Comparison of ENCODE assay signal across 39 mouse cellular contexts in the genomic region with DNA sequence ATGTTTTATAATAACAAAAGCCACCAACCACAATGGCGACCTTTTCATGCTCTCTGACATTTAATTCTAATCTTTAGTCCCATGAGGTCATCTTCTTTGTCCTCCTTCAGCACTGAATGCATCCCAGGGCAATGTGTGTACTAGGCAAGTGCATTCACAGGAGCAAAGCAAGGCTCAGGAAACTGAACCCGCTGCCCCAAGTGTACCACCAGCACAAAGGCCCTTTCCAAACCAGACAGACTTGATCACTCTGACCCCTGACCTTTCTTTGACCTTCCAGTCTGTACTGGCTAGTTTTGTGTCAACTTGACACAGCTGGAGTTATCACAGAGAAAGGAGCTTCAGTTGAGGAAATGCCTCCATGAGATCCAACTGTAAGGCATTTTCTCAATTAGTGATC. TPM values are rescaled to one million over a fixed set of nuclear protein-coding genes. Genes with fewer than 3 reads are reported as not detected.
DNase-seq lines count a peak whose midpoint lies in the region; ATAC-seq lines count a peak whose summit lies in the region.
"Had no signal": no experiment of that assay in that cellular context is flagged by ENCODE, and none has a peak within 500 bp of the region (broad histone marks: within the 10 kb centered on the region; RNA-seq: fewer than 3 reads in every experiment).

No protein-coding gene starts in this region.

- H3K4me2 ChIP-seq in embryonic facial prominence, embryonic 11.5 days (ENCODE audit: low read depth, low read length) = no peak overlapping the region
- no peak overlapping the region for H3K4me2 ChIP-seq in midbrain, embryonic 11.5 days
- no peak overlapping the region for H3K4me2 ChIP-seq in midbrain, embryonic 15.5 days
- H3K4me2 ChIP-seq: forebrain, embryonic 13.5 days; intestine, embryonic 15.5 days; limb, embryonic 15.5 days; neural tube, embryonic 12.5 days had no signal

- no peaks in the 10 kb centered on the region for H3K4me1 ChIP-seq in embryonic facial prominence, embryonic 11.5 days (ENCODE audit: control insufficient read depth, insufficient read depth, low read length)
- H3K4me1 ChIP-seq in embryonic facial prominence, embryonic 10.5 days = peaks cover 35% of the 10 kb centered on the region
- H3K4me1 ChIP-seq in midbrain, embryonic 11.5 days (ENCODE audit: control insufficient read depth, insufficient read depth, low read length) = peaks cover 7% of the 10 kb centered on the region
- peaks cover 18% of the 10 kb centered on the region for H3K4me1 ChIP-seq in midbrain, embryonic 15.5 days

- no peak for ATAC-seq in embryonic facial prominence, embryonic 11.5 days (replicated peaks; ENCODE audit: insufficient number of reproducible peaks, low FRiP score, low TSS enrichment, low read depth)
- ATAC-seq in midbrain, embryonic 11.5 days (ENCODE audit: low FRiP score) = no peak
- no peak for ATAC-seq in midbrain, embryonic 15.5 days (replicated peaks)
- ATAC-seq: forebrain, embryonic 13.5 days; hindbrain, embryonic 16.5 days; intestine, embryonic 15.5 days; liver, postnatal 0 days; lung, postnatal 0 days had no signal

- WGBS in embryonic facial prominence, embryonic 11.5 days = 50% methylated on average over 2 of the region's 2 CpGs
- WGBS in embryonic facial prominence, embryonic 10.5 days = 49% methylated on average over 2 of the region's 2 CpGs
- WGBS in midbrain, embryonic 11.5 days = 25% methylated on average over 2 of the region's 2 CpGs
- WGBS in midbrain, embryonic 15.5 days = 31% methylated on average over 2 of the region's 2 CpGs

- DNase-seq in embryonic facial prominence, embryonic 11.5 days (ENCODE audit: low spot score) = peak; percentile 8
- DNase-seq in embryonic facial prominence, embryonic 10.5 days (ENCODE audit: low spot score) = no peak
- peak; percentile 86 for DNase-seq in midbrain, embryonic 11.5 days (ENCODE audit: low spot score, missing footprints)
- DNase-seq in embryo, embryonic 10 days (ENCODE audit: low spot score) = peak; percentile 83
- DNase-seq in induced T-regulatory cell, adult 2 months (ENCODE audit: low read depth) = peak; percentile 30
- DNase-seq in adrenal gland, postnatal 10 days = no peak
- no peak for DNase-seq in ovary, postnatal 14 days (ENCODE audit: low spot score)
- DNase-seq: adrenal gland, postnatal 36 days; cerebellum, adult 18-20 months; cerebellum, postnatal 10 days; gastrocnemius, postnatal 10 days; heart, postnatal 10 days; kidney, adult 2 months; kidney, postnatal 10 days; liver, postnatal 0 days; lung, postnatal 4 days; right cerebral cortex, postnatal 14 days; thymus, postnatal 14 days had no signal

- H3K27me3 ChIP-seq in embryonic facial prominence, embryonic 11.5 days (ENCODE audit: control insufficient read depth, insufficient read depth, low read length) = no peaks in the 10 kb centered on the region
- no peaks in the 10 kb centered on the region for H3K27me3 ChIP-seq in embryonic facial prominence, embryonic 10.5 days (replicated peaks; ENCODE audit: low read depth, poor library complexity, severe bottlenecking)
- H3K27me3 ChIP-seq in midbrain, embryonic 11.5 days (ENCODE audit: control insufficient read depth, insufficient read depth, low read length) = no peaks in the 10 kb centered on the region
- no peaks in the 10 kb centered on the region for H3K27me3 ChIP-seq in midbrain, embryonic 15.5 days (replicated peaks)
- H3K27me3 ChIP-seq: CH12.LX; forebrain, embryonic 13.5 days; heart, embryonic 13.5 days; intestine, embryonic 15.5 days; limb, embryonic 15.5 days; neural tube, embryonic 12.5 days had no signal

- no peak overlapping the region for H3K27ac ChIP-seq in embryonic facial prominence, embryonic 11.5 days (replicated peaks; ENCODE audit: low read depth, low read length)
- no peak overlapping the region for H3K27ac ChIP-seq in embryonic facial prominence, embryonic 10.5 days (replicated peaks)
- H3K27ac ChIP-seq in midbrain, embryonic 11.5 days (ENCODE audit: low read depth, low read length) = no peak overlapping the region; the same call in 1 of the 2 replicates
- H3K27ac ChIP-seq in midbrain, embryonic 15.5 days = no peak overlapping the region
- H3K27ac ChIP-seq: neural tube, embryonic 12.5 days had no signal

- no peaks in the 10 kb centered on the region for H3K9me3 ChIP-seq in embryonic facial prominence, embryonic 11.5 days (replicated peaks; ENCODE audit: control insufficient read depth, low read length)
- no peaks in the 10 kb centered on the region for H3K9me3 ChIP-seq in embryonic facial prominence, embryonic 10.5 days
- H3K9me3 ChIP-seq in midbrain, embryonic 11.5 days (ENCODE audit: control insufficient read depth, low read length) = no peaks in the 10 kb centered on the region
- no peaks in the 10 kb centered on the region for H3K9me3 ChIP-seq in midbrain, embryonic 15.5 days
- H3K9me3 ChIP-seq: forebrain, embryonic 13.5 days; heart, embryonic 13.5 days; intestine, embryonic 15.5 days; limb, embryonic 10.5 days; limb, embryonic 15.5 days; megakaryocyte, embryonic 14.5 days; neural tube, embryonic 12.5 days had no signal

- no peak overlapping the region for H3K9ac ChIP-seq in embryonic facial prominence, embryonic 11.5 days (replicated peaks; ENCODE audit: low read length)
- no peak overlapping the region for H3K9ac ChIP-seq in midbrain, embryonic 11.5 days (ENCODE audit: low read length)
- H3K9ac ChIP-seq in midbrain, embryonic 15.5 days = no peak overlapping the region
- H3K9ac ChIP-seq: forebrain, embryonic 13.5 days; intestine, embryonic 15.5 days; limb, embryonic 15.5 days; liver, postnatal 0 days; neural tube, embryonic 12.5 days had no signal

- H3K4me3 ChIP-seq in embryonic facial prominence, embryonic 11.5 days (ENCODE audit: low read depth, low read length) = no peak overlapping the region
- H3K4me3 ChIP-seq in embryonic facial prominence, embryonic 10.5 days = no peak overlapping the region
- no peak overlapping the region for H3K4me3 ChIP-seq in midbrain, embryonic 11.5 days (ENCODE audit: low read depth, low read length)
- H3K4me3 ChIP-seq in midbrain, embryonic 15.5 days = no peak overlapping the region
- H3K4me3 ChIP-seq: forebrain, embryonic 13.5 days; heart, embryonic 13.5 days; intestine, embryonic 15.5 days; limb, embryonic 10.5 days; limb, embryonic 15.5 days; megakaryocyte, embryonic 14.5 days; neural tube, embryonic 12.5 days had no signal

- H3K36me3 ChIP-seq in embryonic facial prominence, embryonic 11.5 days (replicated peaks; ENCODE audit: control insufficient read depth, insufficient read depth, low read depth, low read length) = no peaks in the 10 kb centered on the region
- H3K36me3 ChIP-seq in embryonic facial prominence, embryonic 10.5 days (replicated peaks) = peaks cover 21% of the 10 kb centered on the region
- H3K36me3 ChIP-seq in midbrain, embryonic 11.5 days (ENCODE audit: control insufficient read depth, insufficient read depth, low read length) = peaks cover 10% of the 10 kb centered on the region; the same call in 1 of the 2 replicates
- peaks cover 10% of the 10 kb centered on the region for H3K36me3 ChIP-seq in midbrain, embryonic 15.5 days (replicated peaks)

RNA-seq across cellular contexts. Expression of gene Mief1, which starts 1.5 kb away (rescaled TPM):
- 35.7 and 36.7 TPM in 2 replicates for polyA plus RNA-seq in embryonic facial prominence, embryonic 11.5 days (2014; fragmentation: Nextera tagmentation; extraction: Ambion mirVana)
- 44.4 and 44.5 TPM in 2 replicates for polyA plus RNA-seq in embryonic facial prominence, embryonic 10.5 days (2016; fragmentation: Nextera tagmentation; extraction: Ambion mirVana)
- 35.5 and 40.8 TPM in 2 replicates for polyA plus RNA-seq in midbrain, embryonic 11.5 days (2014; fragmentation: Nextera tagmentation; extraction: Ambion mirVana)
- 35.8 and 39.3 TPM in 2 replicates for polyA plus RNA-seq in midbrain, embryonic 15.5 days (2015; fragmentation: Nextera tagmentation; extraction: Ambion mirVana)
- total RNA-seq in adrenal gland, postnatal 10 days (2021) = 10 to 100 TPM; 42.8 to 46.6 TPM

RNA-seq across cellular contexts. Expression of gene AC140267.1, which starts 3.3 kb away (rescaled TPM):
- polyA plus RNA-seq in embryonic facial prominence, embryonic 11.5 days (2014; fragmentation: Nextera tagmentation; extraction: Ambion mirVana) = not detected in 2 replicates
- polyA plus RNA-seq in embryonic facial prominence, embryonic 10.5 days (2016; fragmentation: Nextera tagmentation; extraction: Ambion mirVana) = not detected in 2 replicates
- not detected in 2 replicates for polyA plus RNA-seq in midbrain, embryonic 11.5 days (2014; fragmentation: Nextera tagmentation; extraction: Ambion mirVana)
- 2.3 TPM in 1 of 2 replicates, not detected in the other for polyA plus RNA-seq in midbrain, embryonic 15.5 days (2015; fragmentation: Nextera tagmentation; extraction: Ambion mirVana)
- total RNA-seq in adrenal gland, postnatal 10 days (2021) = 10 to 100 TPM in 1 of 2 experiments, 1 to 10 TPM in 1; 6.9 to 19.1 TPM
- total RNA-seq: CH12.LX; hematopoietic stem cell, adult 5-6 weeks; MEL had no signal
- polyA plus RNA-seq: brain, embryonic 14.5 days; C2C12; cortical plate, adult 2 months; gonadal fat pad, adult 2 months; heart, embryonic 13.5 days; hindbrain, embryonic 16.5 days; intestine, embryonic 15.5 days; kidney, adult 2 months; large intestine, adult 2 months; limb, embryonic 10.5 days; limb, embryonic 15.5 days; liver, postnatal 0 days; lung, postnatal 0 days; small intestine, adult 2 months; stomach, embryonic 14.5 days; testis, adult 2 months had no signal

RNA-seq across cellular contexts. Expression of gene Atf4, which starts 22.7 kb away (rescaled TPM):
- 120 and 123 TPM in 2 replicates for polyA plus RNA-seq in embryonic facial prominence, embryonic 11.5 days (2014; fragmentation: Nextera tagmentation; extraction: Ambion mirVana)
- 104 and 111 TPM in 2 replicates for polyA plus RNA-seq in embryonic facial prominence, embryonic 10.5 days (2016; fragmentation: Nextera tagmentation; extraction: Ambion mirVana)
- 137 and 144 TPM in 2 replicates for polyA plus RNA-seq in midbrain, embryonic 11.5 days (2014; fragmentation: Nextera tagmentation; extraction: Ambion mirVana)
- polyA plus RNA-seq in midbrain, embryonic 15.5 days (2015; fragmentation: Nextera tagmentation; extraction: Ambion mirVana) = 120 and 121 TPM in 2 replicates
- total RNA-seq in adrenal gland, postnatal 10 days (2021) = 100 to 1,000 TPM; 121 to 199 TPM

RNA-seq across cellular contexts. Expression of gene Rps19bp1, which starts 31.8 kb away (rescaled TPM):
- polyA plus RNA-seq in embryonic facial prominence, embryonic 11.5 days (2014; fragmentation: Nextera tagmentation; extraction: Ambion mirVana) = 81.3 and 83.1 TPM in 2 replicates
- polyA plus RNA-seq in embryonic facial prominence, embryonic 10.5 days (2016; fragmentation: Nextera tagmentation; extraction: Ambion mirVana) = 68.1 and 73.2 TPM in 2 replicates
- 70.9 and 75.4 TPM in 2 replicates for polyA plus RNA-seq in midbrain, embryonic 11.5 days (2014; fragmentation: Nextera tagmentation; extraction: Ambion mirVana)
- 69.2 and 75.5 TPM in 2 replicates for polyA plus RNA-seq in midbrain, embryonic 15.5 days (2015; fragmentation: Nextera tagmentation; extraction: Ambion mirVana)
- 10 to 100 TPM; 33.0 to 37.6 TPM for total RNA-seq in adrenal gland, postnatal 10 days (2021)

RNA-seq across cellular contexts. Expression of gene Cacna1i, which starts 54.7 kb away (rescaled TPM):
- 0.11 TPM in 1 of 2 replicates, not detected in the other for polyA plus RNA-seq in embryonic facial prominence, embryonic 11.5 days (2014; fragmentation: Nextera tagmentation; extraction: Ambion mirVana)
- 0.02 and 0.03 TPM in 2 replicates for polyA plus RNA-seq in embryonic facial prominence, embryonic 10.5 days (2016; fragmentation: Nextera tagmentation; extraction: Ambion mirVana)
- 0.03 and 0.05 TPM in 2 replicates for polyA plus RNA-seq in midbrain, embryonic 11.5 days (2014; fragmentation: Nextera tagmentation; extraction: Ambion mirVana)
- polyA plus RNA-seq in midbrain, embryonic 15.5 days (2015; fragmentation: Nextera tagmentation; extraction: Ambion mirVana) = 1.1 and 1.8 TPM in 2 replicates
- 1 to 10 TPM in 1 of 2 experiments, under 1 TPM in 1; 0.27 to 1.1 TPM for total RNA-seq in adrenal gland, postnatal 10 days (2021)
- total RNA-seq: hematopoietic stem cell, adult 5-6 weeks; MEL had no signal
- polyA plus RNA-seq: C2C12; heart, embryonic 13.5 days; intestine, embryonic 15.5 days; liver, postnatal 0 days; lung, postnatal 0 days; stomach, embryonic 14.5 days had no signal

Comparison
In these comparisons a context has a peak if more than half of its experiments do, and no peak if none do; other contexts are left out.
1. DNase-seq: peak in embryonic facial prominence, embryonic 11.5 days (single experiment), midbrain, embryonic 11.5 days (single experiment), embryo, embryonic 10 days (single experiment) and induced T-regulatory cell, adult 2 months (single experiment); none in embryonic facial prominence, embryonic 10.5 days (single experiment), adrenal gland, postnatal 10 days (single experiment) and ovary, postnatal 14 days (single experiment).